Mouse (Mus musculus): ENCODE data around the gene Gabrb3. TPM values are rescaled to one million over a fixed set of nuclear protein-coding genes. Genes with fewer than 3 reads are reported as not detected.

Gabrb3 gene
- polyA plus RNA-seq, 1 experiment, result 81.5 TPM

- Histone ChIP-seq H3K27ac (ENCODE audit: insufficient read depth, low read length) (no peak overlapping the region), H3K4me1 (ENCODE audit: control insufficient read depth, insufficient read depth, low read length) (peaks cover 6% of the 10 kb centered on the region), H3K4me3 (ENCODE audit: insufficient read depth, low read length) (no peak overlapping the region)
- TF ChIP-seq POLR2A (IDR thresholded peaks at IDR 0.05; ENCODE audit: extremely low read depth, insufficient read depth, low read length) (no peak), CTCF (IDR thresholded peaks at IDR 0.05; ENCODE audit: extremely low read depth, insufficient read depth, low read length) (no peak)
These were observed 228.8 kb downstream of the Gabrb3 start for GRCm38 (mm10) chr7:57648136-57648755.

DNA sequence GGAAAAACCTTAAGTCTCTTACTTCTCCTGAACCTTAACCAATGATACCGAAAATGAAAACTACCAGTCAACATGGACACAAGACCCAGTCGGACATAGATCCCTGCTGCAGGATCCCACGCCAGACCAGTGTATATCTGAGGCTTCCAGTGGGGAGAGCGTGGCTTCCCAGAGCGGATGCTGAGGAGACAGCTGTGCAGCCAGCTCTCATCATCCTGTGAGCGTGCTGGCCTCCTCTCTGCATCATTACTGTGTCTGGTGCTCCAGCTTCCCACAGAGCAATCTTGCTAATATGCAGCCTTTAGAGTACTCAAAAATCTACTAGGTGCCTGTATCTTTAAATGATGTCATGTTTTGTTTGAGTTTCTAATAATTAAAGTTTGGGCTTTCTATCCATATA is 257.9 kb downstream of the Gabrb3 start:
- Histone ChIP-seq H3K4me1 (ENCODE audit: control insufficient read depth, insufficient read depth, low read length) (peaks cover 6% of the 10 kb centered on the region), H3K4me3 (ENCODE audit: insufficient read depth, low read length) (no peak overlapping the region), H3K27ac (ENCODE audit: insufficient read depth, low read length) (no peak overlapping the region)
- TF ChIP-seq CTCF (IDR thresholded peaks at IDR 0.05; ENCODE audit: extremely low read depth, insufficient read depth, low read length) (no peak), POLR2A (IDR thresholded peaks at IDR 0.05; ENCODE audit: extremely low read depth, insufficient read depth, low read length) (no peak)

DNA sequence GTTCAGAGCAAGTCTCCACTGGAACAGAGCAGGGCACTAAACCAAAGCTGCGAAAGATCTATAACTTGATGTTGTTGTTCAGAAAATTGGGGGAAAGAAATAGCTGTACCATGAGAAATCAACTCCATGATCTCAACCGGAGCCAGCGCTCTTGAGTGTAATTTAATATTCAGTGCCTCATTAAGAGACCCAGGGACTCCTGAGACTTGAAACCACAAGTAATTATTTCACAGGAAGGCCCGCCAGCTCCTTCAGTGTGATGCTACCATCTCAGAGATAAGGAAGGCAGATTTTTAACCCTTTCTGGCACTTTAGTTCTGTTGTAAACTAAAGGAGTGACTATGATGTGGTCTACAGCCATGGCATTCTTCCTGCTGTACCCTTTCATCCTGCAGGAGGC is 270.3 kb downstream of the Gabrb3 start:
- Histone ChIP-seq H3K4me3 (ENCODE audit: insufficient read depth, low read length) (no peak overlapping the region), H3K4me1 (ENCODE audit: control insufficient read depth, insufficient read depth, low read length) (peaks cover 4% of the 10 kb centered on the region), H3K27ac (ENCODE audit: insufficient read depth, low read length) (no peak overlapping the region)
- no peak for TF ChIP-seq CTCF (IDR thresholded peaks at IDR 0.05; ENCODE audit: extremely low read depth, insufficient read depth, low read length)
- no peak for TF ChIP-seq POLR2A (IDR thresholded peaks at IDR 0.05; ENCODE audit: extremely low read depth, insufficient read depth, low read length)

- Histone ChIP-seq H3K4me3 (ENCODE audit: insufficient read depth, low read length) (no peak overlapping the region), H3K27ac (ENCODE audit: insufficient read depth, low read length) (peak overlapping the region; percentile 21; the same call in 1 of the 2 replicates), H3K4me1 (ENCODE audit: control insufficient read depth, insufficient read depth, low read length) (peaks cover 11% of the 10 kb centered on the region)
- no peak for TF ChIP-seq POLR2A (IDR thresholded peaks at IDR 0.05; ENCODE audit: extremely low read depth, insufficient read depth, low read length)
- no peak for TF ChIP-seq CTCF (IDR thresholded peaks at IDR 0.05; ENCODE audit: extremely low read depth, insufficient read depth, low read length)
These were observed 280.9 kb downstream of the Gabrb3 start for GRCm38 (mm10) chr7:57700370-57700769.

- H3K4me1 ChIP-seq (ENCODE audit: control insufficient read depth, insufficient read depth, low read length), result peaks cover 15% of the 10 kb centered on the region
- TF ChIP-seq POLR2A (IDR thresholded peaks at IDR 0.05; ENCODE audit: extremely low read depth, insufficient read depth, low read length), result no peak
- no peak for TF ChIP-seq CTCF (IDR thresholded peaks at IDR 0.05; ENCODE audit: extremely low read depth, insufficient read depth, low read length)
- H3K27ac ChIP-seq (ENCODE audit: insufficient read depth, low read length), result no peak overlapping the region
- no peak overlapping the region for H3K4me3 ChIP-seq (ENCODE audit: insufficient read depth, low read length)
These were observed 281.6 kb downstream of the Gabrb3 start for GRCm38 (mm10) chr7:57701046-57701445.

DNA sequence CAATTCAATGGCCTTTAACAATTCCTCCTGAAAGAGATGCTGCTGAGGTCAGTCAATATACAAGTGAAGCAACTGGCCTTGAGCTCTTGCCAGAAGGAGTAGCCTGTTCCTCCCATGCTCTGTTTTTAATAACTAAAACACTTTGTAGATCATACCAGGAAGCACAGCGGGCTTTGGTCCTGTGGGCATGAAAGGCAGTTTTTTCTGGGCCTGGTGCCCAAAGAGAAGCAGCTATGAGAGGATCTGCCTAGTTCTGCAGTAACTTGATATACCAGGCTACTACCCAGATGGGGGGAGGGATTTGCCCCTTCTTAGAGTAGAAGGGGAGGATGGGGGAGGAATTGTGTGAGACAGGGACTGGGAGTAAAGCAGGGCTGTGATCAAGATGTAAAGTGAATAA is 284.1 kb downstream of the Gabrb3 start:
- H3K27ac ChIP-seq (ENCODE audit: insufficient read depth, low read length), result no peak overlapping the region

DNA sequence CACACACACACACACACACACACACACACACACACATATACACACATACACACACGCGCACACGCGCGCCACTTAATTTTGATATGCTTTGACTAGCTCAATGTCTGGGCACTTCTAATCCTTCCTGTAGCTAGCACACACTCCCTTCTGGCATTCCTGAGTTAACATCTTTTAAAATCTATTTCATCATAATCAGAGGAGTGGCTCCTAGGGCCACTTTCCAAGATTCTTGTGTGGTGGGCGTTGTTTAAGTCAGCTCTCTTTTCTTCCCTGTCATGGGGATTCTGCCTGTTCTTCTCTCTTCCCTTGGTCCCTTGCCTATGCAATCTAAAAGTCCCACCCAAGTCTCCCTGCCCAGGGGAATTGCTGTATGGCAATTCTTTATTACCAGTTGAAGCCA is 286.6 kb downstream of the Gabrb3 start:
- Histone ChIP-seq H3K27ac (ENCODE audit: insufficient read depth, low read length) (no peak overlapping the region), H3K4me1 (ENCODE audit: control insufficient read depth, insufficient read depth, low read length) (peaks cover 12% of the 10 kb centered on the region), H3K4me3 (ENCODE audit: insufficient read depth, low read length) (no peak overlapping the region)
- TF ChIP-seq POLR2A (IDR thresholded peaks at IDR 0.05; ENCODE audit: extremely low read depth, insufficient read depth, low read length), result no peak
- no peak for TF ChIP-seq CTCF (IDR thresholded peaks at IDR 0.05; ENCODE audit: extremely low read depth, insufficient read depth, low read length)

More for the DNA sequence above, 284.1 kb downstream of the Gabrb3 start:
- TF ChIP-seq POLR2A (IDR thresholded peaks at IDR 0.05; ENCODE audit: extremely low read depth, insufficient read depth, low read length) (no peak), CTCF (IDR thresholded peaks at IDR 0.05; ENCODE audit: extremely low read depth, insufficient read depth, low read length) (no peak)
- Histone ChIP-seq H3K4me1 (ENCODE audit: control insufficient read depth, insufficient read depth, low read length) (peaks cover 17% of the 10 kb centered on the region), H3K4me3 (ENCODE audit: insufficient read depth, low read length) (no peak overlapping the region)

- Histone ChIP-seq H3K4me1 (ENCODE audit: control insufficient read depth, insufficient read depth, low read length) (peaks cover 12% of the 10 kb centered on the region), H3K4me3 (ENCODE audit: insufficient read depth, low read length) (no peak overlapping the region), H3K27ac (ENCODE audit: insufficient read depth, low read length) (no peak overlapping the region)
- TF ChIP-seq POLR2A (IDR thresholded peaks at IDR 0.05; ENCODE audit: extremely low read depth, insufficient read depth, low read length) (no peak), CTCF (IDR thresholded peaks at IDR 0.05; ENCODE audit: extremely low read depth, insufficient read depth, low read length) (no peak)
These were observed 287.7 kb downstream of the Gabrb3 start for GRCm38 (mm10) chr7:57706976-57707740.

GRCm38 (mm10) chr7:57711709-57712108 is 292.2 kb downstream of the Gabrb3 start:
- no peak overlapping the region for H3K4me3 ChIP-seq (ENCODE audit: insufficient read depth, low read length)
- TF ChIP-seq CTCF (IDR thresholded peaks at IDR 0.05; ENCODE audit: extremely low read depth, insufficient read depth, low read length) (no peak), POLR2A (IDR thresholded peaks at IDR 0.05; ENCODE audit: extremely low read depth, insufficient read depth, low read length) (no peak)
- no peaks in the 10 kb centered on the region; the same call in 1 of the 2 replicates for H3K4me1 ChIP-seq (ENCODE audit: control insufficient read depth, insufficient read depth, low read length)
- H3K27ac ChIP-seq (ENCODE audit: insufficient read depth, low read length), result no peak overlapping the region

DNA sequence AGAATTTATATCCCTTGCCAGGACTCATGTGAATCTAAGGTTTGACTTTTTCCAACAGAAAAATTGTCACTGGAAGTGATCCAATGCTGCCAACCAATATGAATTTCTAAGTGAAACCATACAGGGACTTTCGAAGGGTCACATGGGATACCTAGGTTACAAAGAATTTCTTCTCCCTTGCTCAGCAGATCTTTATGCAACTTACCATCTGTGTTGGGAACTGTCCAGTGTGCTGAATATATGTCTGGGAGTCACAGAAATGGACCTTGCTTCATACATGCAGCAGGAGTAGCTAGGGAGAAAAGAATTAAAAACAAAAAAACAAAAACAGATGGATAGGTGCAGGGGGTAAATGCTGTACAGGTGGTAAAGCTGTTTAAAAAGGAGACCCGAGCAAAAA is 327.3 kb downstream of the Gabrb3 start:
- Histone ChIP-seq H3K4me3 (ENCODE audit: insufficient read depth, low read length) (no peak overlapping the region), H3K27ac (ENCODE audit: insufficient read depth, low read length) (no peak overlapping the region)
- TF ChIP-seq CTCF (IDR thresholded peaks at IDR 0.05; ENCODE audit: extremely low read depth, insufficient read depth, low read length), result no peak
- no peak for TF ChIP-seq POLR2A (IDR thresholded peaks at IDR 0.05; ENCODE audit: extremely low read depth, insufficient read depth, low read length)

More for the DNA sequence above, 327.3 kb downstream of the Gabrb3 start:
- peaks cover 5% of the 10 kb centered on the region for H3K4me1 ChIP-seq (ENCODE audit: control insufficient read depth, insufficient read depth, low read length)
